Mouse (Mus musculus) fibroblast of lung, adult 2 months (primary cell): Measurements from ENCODE around the gene Gnb1.
A peak's percentile ranks its signal among the peaks of the same experiment; 100 is the strongest.

Source experiments
- DNase-seq: peaks from one replicate; pipeline ENCODE4 v3.0.0-alpha.2; 2011; ENCODE audit warnings: low read depth

The Gnb1 gene

GRCm38 (mm10) chr4:155485521-155485920 is 5.6 kb upstream of the Gnb1 start:
- DNase-seq: no peak

GRCm38 (mm10) chr4:155487746-155488145 is 3.4 kb upstream of the Gnb1 start:
- DNase-seq: no peak

- peak; percentile 73 for DNase-seq
Observed at GRCm38 (mm10) chr4:155488232-155489025, 2.7 kb upstream of the Gnb1 start.

- DNase-seq: no peak
Observed at GRCm38 (mm10) chr4:155489101-155489970, 1.8 kb upstream of the Gnb1 start.

GRCm38 (mm10) chr4:155490456-155490855 is 705 bp upstream of the Gnb1 start:
- DNase-seq: no peak

- no peak for DNase-seq
Observed at GRCm38 (mm10) chr4:155491529-155492130, 469 bp downstream of the Gnb1 start.

- no peak for DNase-seq
Observed at GRCm38 (mm10) chr4:155492131-155492633, 1.0 kb downstream of the Gnb1 start.

- DNase-seq: no peak
Observed at GRCm38 (mm10) chr4:155494891-155495290, 3.7 kb downstream of the Gnb1 start.

- DNase-seq: no peak
Observed at GRCm38 (mm10) chr4:155497963-155498362, 6.8 kb downstream of the Gnb1 start.

- no peak for DNase-seq
Observed at GRCm38 (mm10) chr4:155501126-155501525, 10.0 kb downstream of the Gnb1 start.

- DNase-seq: no peak
Observed at GRCm38 (mm10) chr4:155505067-155505466, 13.9 kb downstream of the Gnb1 start.

GRCm38 (mm10) chr4:155505671-155506295 is 14.6 kb downstream of the Gnb1 start:
- DNase-seq: no peak

- DNase-seq: no peak
Observed at GRCm38 (mm10) chr4:155508614-155509013, 17.5 kb downstream of the Gnb1 start.

- no peak for DNase-seq
Observed at GRCm38 (mm10) chr4:155510981-155511380, 19.8 kb downstream of the Gnb1 start.

GRCm38 (mm10) chr4:155514810-155515209 is 23.6 kb downstream of the Gnb1 start:
- DNase-seq: no peak

GRCm38 (mm10) chr4:155517948-155518517 is 26.9 kb downstream of the Gnb1 start:
- DNase-seq: no peak

- no peak for DNase-seq
Observed at GRCm38 (mm10) chr4:155522327-155522726, 31.2 kb downstream of the Gnb1 start.

GRCm38 (mm10) chr4:155525751-155526150 is 34.6 kb downstream of the Gnb1 start:
- no peak for DNase-seq

- no peak for DNase-seq
Observed at GRCm38 (mm10) chr4:155529294-155529693, 38.1 kb downstream of the Gnb1 start.

GRCm38 (mm10) chr4:155549993-155550392 is 58.8 kb downstream of the Gnb1 start:
- no peak for DNase-seq

GRCm38 (mm10) chr4:155550446-155550845 is 59.3 kb downstream of the Gnb1 start:
- DNase-seq: no peak

GRCm38 (mm10) chr4:155551073-155551472 is 59.9 kb downstream of the Gnb1 start:
- DNase-seq: no peak
